Mouse (Mus musculus): ENCODE measurements around the gene Tmem239.

- no peak for TF ChIP-seq POLR2A (IDR thresholded peaks at IDR 0.05; ENCODE audit: borderline replicate concordance, low read depth, low read length)
- no peak for TF ChIP-seq CTCF (IDR thresholded peaks at IDR 0.05; ENCODE audit: low read depth, low read length)
These were observed 44.9 kb downstream of the Tmem239 start for GRCm38 (mm10) chr2:130451086-130451726.
